Mouse (Mus musculus): ENCODE measurements at regions not wholly inside any gene's neighbourhood (a gene's known extent, or its start where the extent isn't known, plus 50 kb on each side); places are given as distances from the start of the nearest gene placed in this dataset.

GRCm38 (mm10) chr13:5607462-5607861 is 253.8 kb upstream of the Klf6 start:
- Histone ChIP-seq H3K4me1 (ENCODE audit: control insufficient read depth, insufficient read depth, low read length) (no peaks in the 10 kb centered on the region), H3K4me2 (ENCODE audit: low read length) (no peak overlapping the region)
- WGBS, result 85% methylated on average over 4 of the region's 4 CpGs

GRCm38 (mm10) chr13:5614186-5614737 is 247.0 kb upstream of the Klf6 start:
- Histone ChIP-seq H3K27ac (replicated peaks; ENCODE audit: low read depth, low read length) (no peak overlapping the region), H3K4me1 (ENCODE audit: control insufficient read depth, insufficient read depth, low read length) (no peaks in the 10 kb centered on the region), H3K4me2 (ENCODE audit: low read length) (no peak overlapping the region), H3K36me3 (ENCODE audit: control insufficient read depth, insufficient read depth, low read length) (no peaks in the 10 kb centered on the region), H3K4me3 (replicated peaks; ENCODE audit: low read depth, low read length) (no peak overlapping the region), H3K9ac (replicated peaks; ENCODE audit: low read length) (no peak overlapping the region), H3K9me3 (ENCODE audit: control insufficient read depth, low read length) (no peaks in the 10 kb centered on the region), H3K27me3 (ENCODE audit: control insufficient read depth, insufficient read depth, low read length) (no peaks in the 10 kb centered on the region)
- ATAC-seq (ENCODE audit: low FRiP score, low TSS enrichment) (no peak), DNase-seq (peak; percentile 18)
- 84% methylated on average over 7 of the region's 7 CpGs for WGBS

More at GRCm38 (mm10) chr13:5607462-5607861, 253.8 kb upstream of the Klf6 start:
- H3K9ac ChIP-seq (replicated peaks; ENCODE audit: low read length), result no peak overlapping the region
- H3K27me3 ChIP-seq (ENCODE audit: control insufficient read depth, insufficient read depth, low read length), result no peaks in the 10 kb centered on the region
- no peak overlapping the region for H3K27ac ChIP-seq (replicated peaks; ENCODE audit: low read depth, low read length)
- DNase-seq (no peak), ATAC-seq (ENCODE audit: low FRiP score, low TSS enrichment) (no peak)
- H3K36me3 ChIP-seq (ENCODE audit: control insufficient read depth, insufficient read depth, low read length), result no peaks in the 10 kb centered on the region
- no peaks in the 10 kb centered on the region for H3K9me3 ChIP-seq (ENCODE audit: control insufficient read depth, low read length)
- H3K4me3 ChIP-seq (replicated peaks; ENCODE audit: low read depth, low read length), result no peak overlapping the region

GRCm38 (mm10) chr13:5614833-5615232 is 246.4 kb upstream of the Klf6 start:
- H3K4me1 ChIP-seq (ENCODE audit: control insufficient read depth, insufficient read depth, low read length), result no peaks in the 10 kb centered on the region
- no peak for ATAC-seq (ENCODE audit: low FRiP score, low TSS enrichment)
- DNase-seq, result no peak
- WGBS, result 94% methylated on average over 5 of the region's 5 CpGs
- H3K36me3 ChIP-seq (ENCODE audit: control insufficient read depth, insufficient read depth, low read length), result no peaks in the 10 kb centered on the region
- no peak overlapping the region for H3K27ac ChIP-seq (replicated peaks; ENCODE audit: low read depth, low read length)
- no peak overlapping the region for H3K4me3 ChIP-seq (replicated peaks; ENCODE audit: low read depth, low read length)
- H3K4me2 ChIP-seq (ENCODE audit: low read length), result no peak overlapping the region
- no peaks in the 10 kb centered on the region for H3K9me3 ChIP-seq (ENCODE audit: control insufficient read depth, low read length)
- H3K27me3 ChIP-seq (ENCODE audit: control insufficient read depth, insufficient read depth, low read length), result no peaks in the 10 kb centered on the region
- H3K9ac ChIP-seq (replicated peaks; ENCODE audit: low read length), result no peak overlapping the region

GRCm38 (mm10) chr13:5615327-5615726 is 246.0 kb upstream of the Klf6 start:
- Histone ChIP-seq H3K9me3 (ENCODE audit: control insufficient read depth, low read length) (no peaks in the 10 kb centered on the region), H3K4me2 (ENCODE audit: low read length) (no peak overlapping the region), H3K4me3 (replicated peaks; ENCODE audit: low read depth, low read length) (no peak overlapping the region), H3K27me3 (ENCODE audit: control insufficient read depth, insufficient read depth, low read length) (no peaks in the 10 kb centered on the region), H3K36me3 (ENCODE audit: control insufficient read depth, insufficient read depth, low read length) (no peaks in the 10 kb centered on the region), H3K4me1 (ENCODE audit: control insufficient read depth, insufficient read depth, low read length) (no peaks in the 10 kb centered on the region), H3K9ac (replicated peaks; ENCODE audit: low read length) (no peak overlapping the region), H3K27ac (replicated peaks; ENCODE audit: low read depth, low read length) (no peak overlapping the region)
- ATAC-seq (ENCODE audit: low FRiP score, low TSS enrichment), result no peak
- no peak for DNase-seq
- 71% methylated on average over 3 of the region's 3 CpGs for WGBS

GRCm38 (mm10) chr13:5628124-5628523 is 233.2 kb upstream of the Klf6 start:
- no peaks in the 10 kb centered on the region for H3K4me1 ChIP-seq (ENCODE audit: control insufficient read depth, insufficient read depth, low read length)
- H3K9ac ChIP-seq (replicated peaks; ENCODE audit: low read length), result no peak overlapping the region
- H3K9me3 ChIP-seq (ENCODE audit: control insufficient read depth, low read length), result no peaks in the 10 kb centered on the region
- DNase-seq, result no peak
- ATAC-seq (ENCODE audit: low FRiP score, low TSS enrichment), result no peak
- no peaks in the 10 kb centered on the region for H3K36me3 ChIP-seq (ENCODE audit: control insufficient read depth, insufficient read depth, low read length)
- 45% methylated on average over 2 of the region's 2 CpGs for WGBS
- H3K27ac ChIP-seq (replicated peaks; ENCODE audit: low read depth, low read length), result no peak overlapping the region
- no peak overlapping the region for H3K4me2 ChIP-seq (ENCODE audit: low read length)
- no peak overlapping the region for H3K4me3 ChIP-seq (replicated peaks; ENCODE audit: low read depth, low read length)
- H3K27me3 ChIP-seq (ENCODE audit: control insufficient read depth, insufficient read depth, low read length), result no peaks in the 10 kb centered on the region

- no peak for DNase-seq
- H3K9ac ChIP-seq (replicated peaks; ENCODE audit: low read length), result no peak overlapping the region
- ATAC-seq (ENCODE audit: low FRiP score, low TSS enrichment), result no peak
- H3K4me3 ChIP-seq (replicated peaks; ENCODE audit: low read depth, low read length), result no peak overlapping the region
- 88% methylated on average over 2 of the region's 2 CpGs for WGBS
- H3K4me2 ChIP-seq (ENCODE audit: low read length), result no peak overlapping the region
- no peaks in the 10 kb centered on the region for H3K9me3 ChIP-seq (ENCODE audit: control insufficient read depth, low read length)
- no peak overlapping the region for H3K27ac ChIP-seq (replicated peaks; ENCODE audit: low read depth, low read length)
- no peaks in the 10 kb centered on the region for H3K27me3 ChIP-seq (ENCODE audit: control insufficient read depth, insufficient read depth, low read length)
- H3K36me3 ChIP-seq (ENCODE audit: control insufficient read depth, insufficient read depth, low read length), result no peaks in the 10 kb centered on the region
- no peaks in the 10 kb centered on the region for H3K4me1 ChIP-seq (ENCODE audit: control insufficient read depth, insufficient read depth, low read length)
These were observed 226.3 kb upstream of the Klf6 start for GRCm38 (mm10) chr13:5634960-5635359.

GRCm38 (mm10) chr13:5641743-5642510 is 219.4 kb upstream of the Klf6 start:
- Histone ChIP-seq H3K9me3 (ENCODE audit: control insufficient read depth, low read length) (no peaks in the 10 kb centered on the region), H3K9ac (replicated peaks; ENCODE audit: low read length) (no peak overlapping the region), H3K36me3 (ENCODE audit: control insufficient read depth, insufficient read depth, low read length) (no peaks in the 10 kb centered on the region), H3K4me1 (ENCODE audit: control insufficient read depth, insufficient read depth, low read length) (no peaks in the 10 kb centered on the region), H3K27me3 (ENCODE audit: control insufficient read depth, insufficient read depth, low read length) (no peaks in the 10 kb centered on the region), H3K4me3 (replicated peaks; ENCODE audit: low read depth, low read length) (no peak overlapping the region), H3K27ac (replicated peaks; ENCODE audit: low read depth, low read length) (no peak overlapping the region), H3K4me2 (ENCODE audit: low read length) (no peak overlapping the region)
- ATAC-seq (ENCODE audit: low FRiP score, low TSS enrichment) (no peak), DNase-seq (peak; percentile 53)
- WGBS, result 68% methylated on average over 7 of the region's 7 CpGs

GRCm38 (mm10) chr13:5648276-5648675 is 213.0 kb upstream of the Klf6 start:
- Histone ChIP-seq H3K9ac (replicated peaks; ENCODE audit: low read length) (no peak overlapping the region), H3K27me3 (ENCODE audit: control insufficient read depth, insufficient read depth, low read length) (no peaks in the 10 kb centered on the region), H3K27ac (replicated peaks; ENCODE audit: low read depth, low read length) (no peak overlapping the region), H3K4me1 (ENCODE audit: control insufficient read depth, insufficient read depth, low read length) (no peaks in the 10 kb centered on the region), H3K4me2 (ENCODE audit: low read length) (no peak overlapping the region), H3K4me3 (replicated peaks; ENCODE audit: low read depth, low read length) (no peak overlapping the region), H3K9me3 (ENCODE audit: control insufficient read depth, low read length) (no peaks in the 10 kb centered on the region), H3K36me3 (ENCODE audit: control insufficient read depth, insufficient read depth, low read length) (no peaks in the 10 kb centered on the region)
- DNase-seq, result no peak
- no peak for ATAC-seq (ENCODE audit: low FRiP score, low TSS enrichment)
- WGBS, result 86% methylated on average over 4 of the region's 4 CpGs

GRCm38 (mm10) chr13:5657556-5657955 is 203.7 kb upstream of the Klf6 start:
- DNase-seq, result no peak
- Histone ChIP-seq H3K4me3 (replicated peaks; ENCODE audit: low read depth, low read length) (no peak overlapping the region), H3K4me1 (ENCODE audit: control insufficient read depth, insufficient read depth, low read length) (no peaks in the 10 kb centered on the region), H3K9ac (replicated peaks; ENCODE audit: low read length) (no peak overlapping the region), H3K27me3 (ENCODE audit: control insufficient read depth, insufficient read depth, low read length) (no peaks in the 10 kb centered on the region), H3K36me3 (ENCODE audit: control insufficient read depth, insufficient read depth, low read length) (no peaks in the 10 kb centered on the region), H3K9me3 (ENCODE audit: control insufficient read depth, low read length) (no peaks in the 10 kb centered on the region), H3K4me2 (ENCODE audit: low read length) (no peak overlapping the region), H3K27ac (replicated peaks; ENCODE audit: low read depth, low read length) (no peak overlapping the region)
- 64% methylated on average over 5 of the region's 5 CpGs for WGBS
- ATAC-seq (ENCODE audit: low FRiP score, low TSS enrichment), result no peak

Measured in midbrain, embryonic 14.5 days (tissue).